Mouse (Mus musculus) bone marrow macrophage, adult 2 months (primary cell): ENCODE data around the gene Eno3.

Experiments used
- CTCF ChIP-seq: IDR thresholded peaks from 2 replicates; pipeline ENCODE4 v1.5.1; 2012; ENCODE audit warnings: low read depth, mild to moderate bottlenecking, low read length, moderate library complexity
- POLR2A ChIP-seq: IDR thresholded peaks from 2 replicates; pipeline ENCODE4 v1.6.1; 2012; ENCODE audit warnings: mild to moderate bottlenecking, low read depth, low read length, borderline replicate concordance

- TF ChIP-seq POLR2A = no peak
- no peak for TF ChIP-seq CTCF
Observed at GRCm38 (mm10) chr11:70654923-70655570, 2.0 kb upstream of the Eno3 start.
